Mouse (Mus musculus) retina, postnatal 7 days (tissue): ENCODE measurements at regions not wholly inside any gene's neighbourhood (a gene's known extent, or its start where the extent isn't known, plus 50 kb on each side); places are given as distances from the start of the nearest gene placed in this dataset.

Source experiments
- DNase-seq: peaks from one replicate; pipeline ENCODE4 v3.0.0-alpha.2; 2012; ENCODE audit warnings: low read depth, low spot score

GRCm38 (mm10) chr19:44686061-44686460 lies 69.8 kb upstream of the Pax2 start:
- DNase-seq = no peak

- DNase-seq = no peak
These were observed 63.4 kb upstream of the Pax2 start for GRCm38 (mm10) chr19:44692396-44692795.

GRCm38 (mm10) chr19:44692816-44693215 lies 63.0 kb upstream of the Pax2 start:
- DNase-seq = no peak

- no peak for DNase-seq
These were observed 60.5 kb upstream of the Pax2 start for GRCm38 (mm10) chr19:44695331-44695730.

- DNase-seq = no peak
These were observed 59.7 kb upstream of the Pax2 start for GRCm38 (mm10) chr19:44696059-44696712.

GRCm38 (mm10) chr19:44696773-44697172 lies 59.1 kb upstream of the Pax2 start:
- no peak for DNase-seq

GRCm38 (mm10) chr19:44698382-44699256 lies 57.2 kb upstream of the Pax2 start:
- no peak for DNase-seq
